Mouse (Mus musculus): Measurements from ENCODE around the gene Asb15. TPM values are rescaled to one million over a fixed set of nuclear protein-coding genes. Genes with fewer than 3 reads are reported as not detected.

Gene Asb15
- total and polyA plus RNA-seq, 2 experiments from 2014 or later: 0.05 TPM; not detected in 1

DNA sequence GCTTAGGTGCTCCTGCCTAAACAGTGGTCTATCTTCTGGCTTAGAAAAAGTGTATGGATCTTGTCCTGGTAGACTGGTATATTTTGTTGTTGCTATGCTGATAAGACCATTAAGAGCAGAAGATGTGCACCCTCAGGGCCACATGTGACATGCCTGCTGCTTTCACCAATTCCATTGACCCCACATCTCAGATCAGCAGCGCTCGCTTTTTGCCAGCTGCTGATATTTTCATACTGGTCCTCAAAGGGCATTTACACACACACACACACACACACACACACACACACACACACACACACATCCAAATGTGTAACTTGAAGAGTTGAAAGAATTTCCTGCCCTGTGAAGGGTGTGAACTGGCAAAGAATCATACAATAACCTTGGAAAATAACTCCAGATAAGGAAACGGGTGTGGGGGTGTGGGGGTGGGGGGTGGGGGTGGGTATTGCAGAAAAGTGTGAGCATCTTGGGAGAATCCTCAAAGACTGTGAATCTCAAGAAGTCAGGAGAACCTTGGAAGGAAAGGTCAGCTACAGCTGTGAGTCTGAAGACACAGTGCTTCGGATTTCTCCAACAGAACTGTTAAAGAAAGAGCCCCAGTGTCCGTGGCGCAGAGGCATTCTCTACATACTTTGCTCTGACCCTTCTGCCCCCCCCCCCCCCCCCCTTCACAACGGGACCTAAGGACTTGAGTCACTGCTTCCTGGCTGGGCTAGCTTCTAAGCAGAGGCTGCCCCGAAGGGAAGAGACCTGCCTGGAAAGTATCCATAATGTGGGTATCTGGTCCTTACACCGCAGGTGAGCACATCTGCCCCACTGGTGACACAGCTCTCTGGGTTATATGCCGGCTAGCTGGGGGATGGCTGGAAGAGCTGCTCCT is 57.7 kb downstream of the Asb15 start:
- Histone ChIP-seq H3K4me3 (ENCODE audit: low read depth, low read length) (no peak overlapping the region), H3K36me3 (ENCODE audit: insufficient read depth, low read length) (no peaks in the 10 kb centered on the region), H3K4me2 (ENCODE audit: low read depth, low read length, poor library complexity, severe bottlenecking) (no peak overlapping the region), H3K9ac (replicated peaks; ENCODE audit: low read length, poor library complexity, severe bottlenecking) (no peak overlapping the region), H3K4me1 (ENCODE audit: insufficient read depth, low read length) (no peaks in the 10 kb centered on the region), H3K27ac (ENCODE audit: low read depth, low read length) (no peak overlapping the region), H3K27me3 (ENCODE audit: insufficient read depth, low read length) (no peaks in the 10 kb centered on the region), H3K9me3 (ENCODE audit: low read length) (no peaks in the 10 kb centered on the region)
- DNase-seq (ENCODE audit: low spot score) (no peak), ATAC-seq (ENCODE audit: low FRiP score) (no peak)
- WGBS: 65% methylated on average over 10 of the region's 10 CpGs
- no peak for TF ChIP-seq CTCF (IDR thresholded peaks at IDR 0.05)

DNA sequence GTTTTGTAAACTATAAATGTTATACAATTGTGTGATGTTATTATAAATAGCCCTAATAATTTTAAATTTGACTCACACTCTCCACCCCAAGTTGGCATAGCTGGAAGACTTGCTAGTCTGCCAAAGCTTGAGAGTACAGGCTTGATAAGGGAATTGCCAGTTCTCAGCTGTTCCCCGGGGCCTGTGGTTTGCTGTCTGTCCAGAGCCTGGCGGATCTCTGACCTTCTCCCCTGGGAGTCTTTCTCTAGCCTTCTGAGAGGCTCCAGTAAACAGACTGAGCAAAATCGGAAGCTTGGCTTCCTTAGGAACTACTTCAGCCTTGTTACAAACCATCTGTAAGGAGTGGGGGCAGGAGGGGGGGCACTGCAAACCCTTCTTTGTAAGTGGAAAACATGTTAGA is 58.9 kb downstream of the Asb15 start:
- peak; percentile 57 for DNase-seq (ENCODE audit: low spot score)
- no peak overlapping the region for H3K9ac ChIP-seq (replicated peaks; ENCODE audit: low read length, poor library complexity, severe bottlenecking)
- no peak for ATAC-seq (ENCODE audit: low FRiP score)
- no peak overlapping the region for H3K27ac ChIP-seq (ENCODE audit: low read depth, low read length)
- no peak for TF ChIP-seq CTCF (IDR thresholded peaks at IDR 0.05)
- H3K4me1 ChIP-seq (ENCODE audit: insufficient read depth, low read length): no peaks in the 10 kb centered on the region
- no peak overlapping the region for H3K4me2 ChIP-seq (ENCODE audit: low read depth, low read length, poor library complexity, severe bottlenecking)
- WGBS: 44% methylated on average over 3 of the region's 3 CpGs
- no peaks in the 10 kb centered on the region for H3K9me3 ChIP-seq (ENCODE audit: low read length)
- H3K4me3 ChIP-seq (ENCODE audit: low read depth, low read length): no peak overlapping the region
- H3K27me3 ChIP-seq (ENCODE audit: insufficient read depth, low read length): no peaks in the 10 kb centered on the region
- H3K36me3 ChIP-seq (ENCODE audit: insufficient read depth, low read length): no peaks in the 10 kb centered on the region

DNA sequence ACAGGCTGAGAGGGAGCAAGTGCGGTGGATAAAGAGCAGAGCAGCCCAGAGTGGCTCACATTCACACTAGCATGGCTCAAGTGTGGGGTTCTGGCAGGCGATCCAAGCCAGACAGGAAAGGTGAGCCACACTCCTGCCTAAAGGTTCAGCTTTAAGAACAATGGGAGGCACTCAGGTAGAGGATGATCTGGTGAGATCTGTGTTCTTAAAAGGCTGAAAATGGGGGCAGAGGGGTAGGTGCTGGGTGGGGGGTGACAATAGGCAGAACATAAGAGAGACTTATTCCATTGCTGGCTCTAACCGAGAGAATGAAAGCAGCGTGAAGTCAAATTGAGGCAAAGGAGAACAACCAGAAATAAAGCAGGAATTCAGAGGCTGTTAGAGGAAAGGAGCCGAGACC is 62.3 kb downstream of the Asb15 start:
- Histone ChIP-seq H3K36me3 (ENCODE audit: insufficient read depth, low read length) (no peaks in the 10 kb centered on the region), H3K27me3 (ENCODE audit: insufficient read depth, low read length) (no peaks in the 10 kb centered on the region), H3K27ac (ENCODE audit: low read depth, low read length) (no peak overlapping the region), H3K4me3 (ENCODE audit: low read depth, low read length) (no peak overlapping the region), H3K4me2 (ENCODE audit: low read depth, low read length, poor library complexity, severe bottlenecking) (no peak overlapping the region), H3K9me3 (ENCODE audit: low read length) (no peaks in the 10 kb centered on the region), H3K9ac (replicated peaks; ENCODE audit: low read length, poor library complexity, severe bottlenecking) (no peak overlapping the region), H3K4me1 (ENCODE audit: insufficient read depth, low read length) (no peaks in the 10 kb centered on the region)
- 79% methylated on average over 5 of the region's 5 CpGs for WGBS
- ATAC-seq (ENCODE audit: low FRiP score): no peak
- TF ChIP-seq CTCF (IDR thresholded peaks at IDR 0.05): no peak
- no peak for DNase-seq (ENCODE audit: low spot score)

DNA sequence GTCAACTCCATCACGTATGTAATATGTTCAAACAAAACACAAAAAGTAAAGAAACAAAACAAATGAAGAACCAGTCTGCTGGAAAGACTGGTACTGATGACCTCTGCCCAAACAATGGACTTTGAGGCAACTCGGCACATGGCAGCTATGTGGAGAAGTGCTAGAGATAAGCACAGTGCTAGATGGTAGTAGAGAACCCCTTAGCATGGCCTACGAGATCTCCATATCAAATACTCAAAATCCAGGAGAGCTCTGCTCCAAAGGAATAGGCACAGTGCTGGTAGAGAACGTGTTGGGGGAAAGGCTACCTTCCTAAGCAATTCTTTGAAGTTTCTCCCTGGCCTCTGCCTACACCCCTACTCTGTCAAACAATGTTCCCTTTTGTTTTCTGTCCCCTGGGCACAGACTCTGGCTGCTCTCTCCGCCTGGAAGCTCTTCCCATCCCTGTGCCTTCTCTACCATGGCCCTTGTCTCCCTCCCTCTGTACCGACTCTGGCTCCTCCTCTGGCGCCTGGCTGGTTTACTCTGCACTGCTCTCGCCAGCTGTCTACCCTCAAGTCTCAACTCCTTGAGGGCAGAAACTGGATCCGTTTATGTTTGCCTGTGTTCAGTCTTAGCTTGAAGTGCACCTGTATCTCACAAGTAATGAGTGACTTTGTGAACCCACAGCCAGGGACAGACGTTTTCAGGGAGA is 63.7 kb downstream of the Asb15 start:
- H3K4me3 ChIP-seq (ENCODE audit: low read depth, low read length): no peak overlapping the region
- no peaks in the 10 kb centered on the region for H3K27me3 ChIP-seq (ENCODE audit: insufficient read depth, low read length)
- DNase-seq (ENCODE audit: low spot score) (no peak), ATAC-seq (ENCODE audit: low FRiP score) (no peak)
- WGBS: 53% methylated on average over 10 of the region's 10 CpGs
- H3K27ac ChIP-seq (ENCODE audit: low read depth, low read length): no peak overlapping the region
- H3K36me3 ChIP-seq (ENCODE audit: insufficient read depth, low read length): no peaks in the 10 kb centered on the region
- H3K9ac ChIP-seq (replicated peaks; ENCODE audit: low read length, poor library complexity, severe bottlenecking): no peak overlapping the region
- TF ChIP-seq CTCF (IDR thresholded peaks at IDR 0.05): no peak
- H3K4me1 ChIP-seq (ENCODE audit: insufficient read depth, low read length): no peaks in the 10 kb centered on the region
- H3K9me3 ChIP-seq (ENCODE audit: low read length): no peaks in the 10 kb centered on the region
- H3K4me2 ChIP-seq (ENCODE audit: low read depth, low read length, poor library complexity, severe bottlenecking): no peak overlapping the region

DNA sequence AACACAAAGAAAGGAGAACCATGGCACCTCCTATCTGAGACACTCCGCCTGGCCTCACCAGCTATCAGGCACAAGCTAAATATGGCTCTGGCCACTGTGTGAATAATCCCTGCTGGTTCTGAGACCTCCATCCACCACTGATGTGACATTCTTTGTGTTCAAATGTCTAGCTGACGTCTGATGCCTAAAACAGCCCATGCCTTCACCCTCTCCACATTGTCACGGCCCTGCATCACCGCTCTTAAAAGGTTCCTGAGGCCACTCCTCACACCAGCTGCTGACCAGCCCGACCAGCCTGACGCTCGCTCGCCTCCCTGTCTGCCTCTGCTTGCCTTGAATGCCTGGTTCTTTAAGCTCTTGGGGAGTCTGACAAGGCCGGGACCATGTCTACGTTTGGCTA is 69.6 kb downstream of the Asb15 start, which contains the start of gene Lmod2:
Gene Lmod2, plus strand, starts transcription at position 263 of the 400 bp plus-strand sequence.
- no peaks in the 10 kb centered on the region for H3K27me3 ChIP-seq (ENCODE audit: insufficient read depth, low read length)
- no peak within 1 kb of the TSS for H3K4me2 ChIP-seq (ENCODE audit: low read depth, low read length, poor library complexity, severe bottlenecking)
- no peaks in the 10 kb centered on the region for H3K9me3 ChIP-seq (ENCODE audit: low read length)
- no peak within 1 kb of the TSS for H3K4me3 ChIP-seq (ENCODE audit: low read depth, low read length)
- H3K27ac ChIP-seq (ENCODE audit: low read depth, low read length): no peak within 1 kb of the TSS
- DNase-seq (ENCODE audit: low spot score) (no peak), ATAC-seq (ENCODE audit: low FRiP score) (no peak)
- no peak within 1 kb of the TSS for H3K9ac ChIP-seq (replicated peaks; ENCODE audit: low read length, poor library complexity, severe bottlenecking)
- H3K36me3 ChIP-seq (ENCODE audit: insufficient read depth, low read length): no peaks in the 10 kb centered on the region
- TF ChIP-seq CTCF (IDR thresholded peaks at IDR 0.05): no peak
- 47% methylated on average over 10 of the region's 10 CpGs for WGBS
- H3K4me1 ChIP-seq (ENCODE audit: insufficient read depth, low read length): no peaks in the 10 kb centered on the region

DNA sequence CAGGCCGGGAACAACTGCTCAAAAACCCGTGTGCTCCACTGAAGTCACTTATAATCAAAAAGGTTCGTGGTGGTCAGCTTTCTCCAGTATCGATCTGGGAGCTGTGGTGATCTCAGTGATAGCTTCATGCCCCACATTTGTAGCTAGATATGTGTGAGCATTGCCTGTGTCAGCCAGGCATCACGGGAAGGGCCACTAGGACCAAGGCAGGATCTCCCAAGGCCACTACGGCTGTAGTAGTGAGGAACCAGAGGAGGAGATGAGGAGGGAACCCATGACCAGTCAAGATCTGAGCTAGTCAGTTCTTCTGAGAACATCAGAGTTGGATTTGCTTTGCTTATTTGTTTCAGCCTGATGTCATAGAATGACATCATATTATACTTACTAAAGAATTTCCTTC is 71.2 kb downstream of the Asb15 start:
- H3K4me1 ChIP-seq (ENCODE audit: insufficient read depth, low read length): no peaks in the 10 kb centered on the region
- H3K27ac ChIP-seq (ENCODE audit: low read depth, low read length): no peak overlapping the region
- H3K27me3 ChIP-seq (ENCODE audit: insufficient read depth, low read length): no peaks in the 10 kb centered on the region
- DNase-seq (ENCODE audit: low spot score) (no peak), ATAC-seq (ENCODE audit: low FRiP score) (no peak)
- H3K9me3 ChIP-seq (ENCODE audit: low read length): no peaks in the 10 kb centered on the region
- TF ChIP-seq CTCF (IDR thresholded peaks at IDR 0.05): no peak
- WGBS: 92% methylated on average over 6 of the region's 6 CpGs
- no peaks in the 10 kb centered on the region for H3K36me3 ChIP-seq (ENCODE audit: insufficient read depth, low read length)
- no peak overlapping the region for H3K9ac ChIP-seq (replicated peaks; ENCODE audit: low read length, poor library complexity, severe bottlenecking)
- no peak overlapping the region for H3K4me2 ChIP-seq (ENCODE audit: low read depth, low read length, poor library complexity, severe bottlenecking)
- no peak overlapping the region for H3K4me3 ChIP-seq (ENCODE audit: low read depth, low read length)
